ENCODE assay signal across 11 mouse cellular contexts in genomic region chr1:95582264-95582663, GRCm38 (mm10).
DNase-seq lines count a peak whose midpoint lies in the region; ATAC-seq lines count a peak whose summit lies in the region.
"Had no signal": no experiment of that assay in that cellular context is flagged by ENCODE, and none has a peak within 500 bp of the region (broad histone marks: within the 10 kb centered on the region; RNA-seq: fewer than 3 reads in every experiment).

No protein-coding gene starts in this region.

- H3K9me3 ChIP-seq in midbrain, embryonic 10.5 days (replicated peaks): no peaks in the 10 kb centered on the region
- no peaks in the 10 kb centered on the region for H3K9me3 ChIP-seq in midbrain, embryonic 13.5 days
- no peaks in the 10 kb centered on the region for H3K9me3 ChIP-seq in hindbrain, embryonic 13.5 days

- no peaks in the 10 kb centered on the region for H3K36me3 ChIP-seq in midbrain, embryonic 10.5 days
- H3K36me3 ChIP-seq in midbrain, embryonic 13.5 days: no peaks in the 10 kb centered on the region
- no peaks in the 10 kb centered on the region for H3K36me3 ChIP-seq in hindbrain, embryonic 13.5 days

- DNase-seq in midbrain, embryonic 10.5 days (ENCODE audit: low spot score): peak; percentile 16
- peak; percentile 45 for DNase-seq in embryo, embryonic 11 days
- peak; percentile 61 for DNase-seq in lung, postnatal 10 days
- DNase-seq in cerebellum, adult 11 months: no peak
- DNase-seq in adrenal gland, postnatal 25 days: no peak
- DNase-seq: cerebellum, postnatal 10 days; heart, adult 2 months had no signal

- H3K4me1 ChIP-seq in midbrain, embryonic 10.5 days: no peaks in the 10 kb centered on the region
- H3K4me1 ChIP-seq in midbrain, embryonic 13.5 days (replicated peaks): no peaks in the 10 kb centered on the region
- no peaks in the 10 kb centered on the region for H3K4me1 ChIP-seq in hindbrain, embryonic 13.5 days (replicated peaks)

- no peaks in the 10 kb centered on the region for H3K27me3 ChIP-seq in midbrain, embryonic 10.5 days (ENCODE audit: low read depth, poor library complexity, severe bottlenecking)
- H3K27me3 ChIP-seq in midbrain, embryonic 13.5 days: no peaks in the 10 kb centered on the region
- H3K27me3 ChIP-seq in hindbrain, embryonic 13.5 days: no peaks in the 10 kb centered on the region
- H3K27me3 ChIP-seq: Patski had no signal

- H3K9ac ChIP-seq in midbrain, embryonic 13.5 days (replicated peaks): no peak overlapping the region
- H3K9ac ChIP-seq in hindbrain, embryonic 13.5 days: no peak overlapping the region

- no peak overlapping the region for H3K4me2 ChIP-seq in midbrain, embryonic 13.5 days (replicated peaks)
- no peak overlapping the region for H3K4me2 ChIP-seq in hindbrain, embryonic 13.5 days

- no peak overlapping the region for H3K27ac ChIP-seq in midbrain, embryonic 10.5 days (replicated peaks)
- no peak overlapping the region for H3K27ac ChIP-seq in midbrain, embryonic 13.5 days
- H3K27ac ChIP-seq in hindbrain, embryonic 13.5 days: no peak overlapping the region
- H3K27ac ChIP-seq: heart, adult 2 months had no signal

- no peak for ATAC-seq in midbrain, embryonic 13.5 days
- peak; percentile 52; the same call in 1 of the 2 replicates for ATAC-seq in hindbrain, embryonic 13.5 days (ENCODE audit: low FRiP score)
- no peak for ATAC-seq in CD4-positive, CD25-positive, alpha-beta regulatory T cell, adult 4 months
- ATAC-seq: Patski had no signal

- WGBS in midbrain, embryonic 10.5 days: 52% methylated on average over 1 of the region's 1 CpGs
- WGBS in midbrain, embryonic 13.5 days: 57% methylated on average over 1 of the region's 1 CpGs
- 36% methylated on average over 1 of the region's 1 CpGs for WGBS in hindbrain, embryonic 13.5 days

- H3K4me3 ChIP-seq in midbrain, embryonic 10.5 days: no peak overlapping the region
- no peak overlapping the region for H3K4me3 ChIP-seq in midbrain, embryonic 13.5 days (replicated peaks)
- H3K4me3 ChIP-seq in hindbrain, embryonic 13.5 days: no peak overlapping the region
- H3K4me3 ChIP-seq: heart, adult 2 months had no signal

Comparison
In these comparisons a context has a peak if more than half of its experiments do, and no peak if none do; other contexts are left out.
1. DNase-seq: peak in midbrain, embryonic 10.5 days (single experiment), embryo, embryonic 11 days (single experiment) and lung, postnatal 10 days (single experiment); none in cerebellum, adult 11 months (single experiment) and adrenal gland, postnatal 25 days (single experiment).